Mouse (Mus musculus) yolk sac, embryonic 10.5 days (tissue): ENCODE results near the gene Syt16.

Experiments used
- DNase-seq: peaks from one replicate; pipeline ENCODE4 v3.0.0-alpha.2; 2017; ENCODE audit warnings: low spot score

The Syt16 gene

GRCm38 (mm10) chr12:74013739-74014138 lies 16.3 kb downstream of the Syt16 start:
- DNase-seq, result peak; percentile 55

- no peak for DNase-seq
These were observed 17.3 kb downstream of the Syt16 start for GRCm38 (mm10) chr12:74014739-74015270.

GRCm38 (mm10) chr12:74015491-74015890 lies 18.0 kb downstream of the Syt16 start:
- DNase-seq, result no peak

GRCm38 (mm10) chr12:74023260-74023659 lies 25.8 kb downstream of the Syt16 start:
- no peak for DNase-seq

- DNase-seq, result no peak
These were observed 27.5 kb downstream of the Syt16 start for GRCm38 (mm10) chr12:74024912-74025311.

GRCm38 (mm10) chr12:74043225-74043624 lies 45.8 kb downstream of the Syt16 start:
- DNase-seq, result no peak

GRCm38 (mm10) chr12:74043755-74044154 lies 46.3 kb downstream of the Syt16 start:
- DNase-seq, result no peak

GRCm38 (mm10) chr12:74044241-74044640 lies 46.8 kb downstream of the Syt16 start:
- DNase-seq, result no peak

GRCm38 (mm10) chr12:74055336-74055931 lies 58.0 kb downstream of the Syt16 start:
- DNase-seq, result peak; percentile 10

GRCm38 (mm10) chr12:74056162-74056561 lies 58.7 kb downstream of the Syt16 start:
- no peak for DNase-seq

- DNase-seq, result no peak
These were observed 65.1 kb downstream of the Syt16 start for GRCm38 (mm10) chr12:74062547-74062946.

GRCm38 (mm10) chr12:74068912-74069311 lies 71.5 kb downstream of the Syt16 start:
- no peak for DNase-seq

GRCm38 (mm10) chr12:74075590-74075989 lies 78.1 kb downstream of the Syt16 start:
- no peak for DNase-seq

GRCm38 (mm10) chr12:74076091-74076490 lies 78.6 kb downstream of the Syt16 start:
- no peak for DNase-seq

GRCm38 (mm10) chr12:74081122-74081521 lies 83.7 kb downstream of the Syt16 start:
- DNase-seq, result no peak

- no peak for DNase-seq
These were observed 86.9 kb downstream of the Syt16 start for GRCm38 (mm10) chr12:74084389-74084788.

GRCm38 (mm10) chr12:74087086-74087485 lies 89.6 kb downstream of the Syt16 start:
- DNase-seq, result peak; percentile 72

GRCm38 (mm10) chr12:74089342-74090131 lies 92.1 kb downstream of the Syt16 start:
- peak; percentile 58 for DNase-seq

- DNase-seq, result no peak
These were observed 95.1 kb downstream of the Syt16 start for GRCm38 (mm10) chr12:74092546-74092945.

- no peak for DNase-seq
These were observed 95.6 kb downstream of the Syt16 start for GRCm38 (mm10) chr12:74093110-74093509.

- DNase-seq, result no peak
These were observed 97.2 kb downstream of the Syt16 start for GRCm38 (mm10) chr12:74094701-74095100.

- DNase-seq, result no peak
These were observed 101.3 kb downstream of the Syt16 start for GRCm38 (mm10) chr12:74098572-74099290.
